Mouse (Mus musculus) cerebellum, adult 11 months (tissue): ENCODE data around the gene Ccdc187.

Experiments used
- DNase-seq: peaks from one replicate; pipeline ENCODE4 v3.0.0; 2022

Gene Ccdc187

DNA sequence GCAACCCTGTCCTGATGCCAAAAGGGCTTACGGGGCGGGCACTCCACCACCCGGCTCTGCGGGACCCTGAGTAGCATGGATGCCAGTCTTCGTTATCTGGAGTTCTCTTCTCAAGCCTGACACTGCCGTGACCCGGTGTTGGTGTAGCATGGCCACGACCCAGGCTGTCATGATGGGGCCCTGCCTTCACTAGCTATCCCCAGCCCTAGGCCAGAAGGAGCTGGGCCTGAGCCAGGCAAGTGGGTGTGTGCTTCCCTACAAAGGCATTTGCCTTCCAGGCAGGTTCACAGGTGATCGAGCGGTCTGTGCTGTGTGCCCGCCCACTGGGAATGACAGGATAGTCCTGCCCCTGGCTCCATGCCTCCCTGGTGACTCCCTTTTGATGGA, 21.6 kb upstream of the Ccdc187 start:
- DNase-seq, result peak; percentile 82

DNA sequence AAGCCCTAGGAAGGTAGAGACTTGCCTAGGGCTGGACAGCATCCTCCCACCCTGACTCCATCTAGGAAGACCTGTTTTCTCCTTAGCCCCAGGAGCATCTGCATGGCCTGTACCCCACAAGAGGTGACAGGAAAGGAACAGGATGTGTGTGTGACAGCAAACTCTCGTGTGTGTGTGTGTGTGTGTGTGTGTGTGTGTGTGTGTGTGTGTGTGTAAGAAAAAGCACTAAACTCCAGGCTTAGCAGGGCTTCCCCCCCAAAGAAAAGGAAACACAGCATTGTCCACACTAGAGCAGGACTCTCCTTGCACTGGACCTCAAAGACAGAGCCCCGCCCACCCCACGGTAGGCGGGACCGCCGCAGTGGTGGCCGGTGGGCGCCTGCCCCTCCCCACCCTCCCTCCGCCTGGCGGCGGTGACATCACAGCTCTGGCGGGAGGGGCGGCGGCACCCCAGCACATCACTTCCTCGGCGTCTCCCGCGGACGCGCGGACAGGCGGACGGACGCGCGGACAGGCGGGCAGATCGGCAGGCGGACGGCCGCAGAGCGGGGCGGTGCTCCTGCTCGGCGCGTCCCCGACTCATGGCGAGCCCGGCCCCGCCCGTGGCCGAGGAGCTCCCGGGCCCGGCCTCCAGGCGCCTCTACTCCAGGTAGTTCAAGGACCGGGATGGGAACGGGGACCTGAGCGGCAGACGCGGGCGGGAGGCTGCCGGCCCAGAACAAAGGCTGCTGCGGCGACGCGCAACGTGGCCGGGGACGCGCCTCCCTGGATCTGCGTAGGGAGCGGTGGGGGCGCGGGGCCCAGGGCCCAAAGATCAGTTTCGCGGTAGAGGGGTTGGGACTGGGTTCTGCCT, 20.9 kb upstream of the Ccdc187 start, which contains the start of gene Gpsm1:
Gpsm1 (plus strand) TSS at position 444 of the 853 bp plus-strand sequence.
- DNase-seq, result peak; percentile 81

DNA sequence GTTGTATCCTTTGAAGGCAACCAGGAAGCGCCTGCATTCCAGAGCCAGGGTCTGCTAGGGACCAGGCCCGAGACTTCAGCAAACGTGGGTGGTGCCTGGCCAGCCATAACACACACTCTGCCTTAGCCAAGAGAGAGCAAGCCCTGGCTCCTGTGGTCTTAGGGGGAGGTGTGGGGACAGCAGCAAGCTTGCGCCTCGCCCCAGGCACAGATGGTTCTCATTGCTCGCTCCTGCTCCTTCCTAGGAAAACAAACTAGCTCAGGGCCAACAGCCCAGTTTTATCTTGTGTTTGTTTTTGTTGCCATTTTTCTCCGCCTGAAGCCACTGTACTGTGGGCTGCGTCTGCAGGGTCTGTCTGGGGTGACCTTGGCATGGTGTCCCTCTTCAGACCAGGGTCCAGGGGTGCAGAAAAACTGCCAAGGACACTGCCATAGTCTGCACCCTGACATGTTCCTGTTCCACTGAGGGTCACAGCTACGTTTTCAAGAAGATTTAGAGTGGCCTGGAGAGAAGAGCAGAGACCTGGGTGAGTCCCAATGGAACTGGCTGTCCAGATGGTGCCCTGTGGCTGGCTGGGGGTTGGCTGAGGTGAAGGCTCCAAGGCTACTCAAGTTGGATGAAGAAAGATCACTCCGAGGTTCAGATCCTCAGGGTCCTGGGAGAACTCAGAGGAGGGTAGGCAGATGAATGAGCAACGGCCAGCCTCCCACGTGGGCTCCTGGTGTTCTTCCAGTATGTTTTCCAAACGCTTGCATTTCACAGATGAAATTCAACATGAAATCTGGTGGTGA, 20.1 kb upstream of the Ccdc187 start:
- DNase-seq, result peak; percentile 86

DNA sequence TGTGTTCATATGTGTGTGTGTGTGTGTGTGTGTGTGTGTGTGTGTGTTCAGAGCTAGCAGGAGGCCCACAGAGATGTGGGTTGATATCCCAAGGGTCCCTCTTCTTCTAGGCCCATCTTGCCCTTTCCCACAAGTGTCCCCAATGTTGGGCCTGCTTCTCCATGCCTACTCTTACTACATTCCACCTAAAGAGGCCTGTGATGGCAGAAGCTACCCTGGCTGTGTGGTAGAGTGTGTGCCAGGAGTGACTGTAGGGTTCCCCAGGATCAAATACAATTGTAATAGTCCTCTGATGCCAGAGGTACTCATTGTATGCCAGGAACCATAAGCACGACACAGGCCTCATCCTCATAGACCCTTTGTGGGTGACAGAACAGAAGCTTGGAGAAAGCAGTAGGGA, 19.0 kb upstream of the Ccdc187 start:
- DNase-seq, result no peak

DNA sequence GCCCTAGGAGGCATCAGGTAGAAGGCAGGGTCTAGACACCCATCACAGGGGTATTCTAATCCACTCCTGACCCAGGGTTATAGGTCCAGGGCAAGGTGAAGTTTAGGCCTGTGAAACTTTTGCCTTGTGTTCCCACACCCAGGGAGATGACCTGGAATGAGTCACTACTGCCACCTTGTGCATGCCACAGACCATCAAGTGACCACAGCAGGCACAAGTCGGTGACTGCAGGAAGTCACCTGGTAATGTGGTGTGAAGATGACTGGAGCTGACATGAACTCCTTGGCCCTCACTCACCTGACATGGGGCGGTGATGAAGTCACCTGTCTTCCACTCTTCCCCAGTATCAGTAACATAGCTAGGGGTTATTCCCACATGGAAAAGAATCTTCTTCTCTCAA, 18.5 kb upstream of the Ccdc187 start:
- peak; percentile 48 for DNase-seq

DNA sequence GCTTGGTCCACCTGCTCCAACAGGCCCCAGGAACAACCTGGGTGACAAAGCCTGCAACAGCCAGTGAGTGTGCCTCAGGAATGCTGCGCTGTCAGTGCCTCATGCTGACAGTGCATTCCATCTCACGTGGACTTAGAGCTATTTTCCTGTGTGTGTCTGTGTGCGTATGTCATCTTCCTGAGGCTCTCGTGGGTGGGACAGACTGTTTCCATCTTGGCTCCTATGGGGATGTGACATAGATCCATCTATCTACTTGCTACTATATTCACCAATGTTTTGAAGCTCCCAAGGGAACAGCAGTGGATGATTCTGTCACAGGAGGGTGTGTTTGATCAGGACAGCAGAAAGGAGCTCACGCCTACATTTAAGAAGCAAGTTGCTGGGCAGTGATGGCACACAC, 17.6 kb upstream of the Ccdc187 start:
- DNase-seq, result no peak

DNA sequence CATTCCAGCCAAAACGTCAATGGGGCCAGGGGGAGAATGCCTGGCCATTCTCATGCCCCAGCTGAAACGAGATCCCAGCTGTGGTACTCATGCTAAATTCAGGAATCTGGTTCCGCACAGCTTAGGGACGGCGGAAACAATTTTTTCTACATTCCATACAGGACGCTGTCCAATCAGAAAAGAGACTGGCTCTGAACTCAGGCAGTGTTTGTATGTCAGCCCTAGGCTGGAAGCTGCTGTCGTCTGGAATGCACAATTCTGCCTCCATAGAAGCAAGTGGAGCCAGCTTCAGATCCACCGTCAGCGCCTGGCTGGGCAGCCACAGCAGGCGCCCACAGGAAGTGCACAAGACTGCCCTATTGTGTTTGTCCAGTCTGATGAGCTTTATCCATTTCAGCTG, 15.4 kb upstream of the Ccdc187 start:
- no peak for DNase-seq

DNA sequence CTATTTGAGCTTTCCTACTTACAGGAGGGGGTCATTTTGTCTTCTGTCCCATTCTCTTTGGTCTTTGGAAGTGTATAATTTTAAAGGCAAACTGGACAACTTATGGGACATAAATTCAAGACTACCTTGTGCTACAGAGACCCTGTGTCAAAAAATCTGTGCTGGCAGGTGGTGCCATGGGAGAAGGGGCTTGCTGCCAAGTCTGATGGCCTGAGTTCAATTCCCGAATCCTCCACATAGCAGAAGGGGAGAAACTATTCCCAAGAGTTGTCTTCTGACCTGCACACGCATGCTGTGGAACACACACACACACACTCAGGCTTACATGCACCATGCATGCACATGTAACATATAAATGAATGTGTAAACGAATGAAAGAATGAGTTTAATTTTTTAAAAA, 12.3 kb upstream of the Ccdc187 start:
- no peak for DNase-seq

DNA sequence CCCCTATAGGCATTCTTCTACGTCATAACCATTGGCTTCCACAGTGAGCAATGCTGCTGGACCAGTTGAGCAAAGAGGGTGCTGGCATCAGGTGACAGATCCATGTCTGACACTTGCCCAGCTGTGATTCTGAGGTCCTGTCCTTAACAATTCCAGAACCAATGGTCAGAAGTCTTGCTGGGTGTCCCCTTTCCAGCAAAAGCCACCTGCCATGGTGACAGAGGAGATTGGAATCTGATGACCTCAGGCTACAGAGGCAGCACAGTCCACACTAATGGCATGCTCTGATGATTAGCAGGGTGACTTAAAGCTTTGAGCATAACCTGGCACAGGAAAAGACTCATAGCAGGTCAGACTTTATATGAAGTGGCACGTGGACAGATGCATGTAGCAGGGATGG, 11.2 kb upstream of the Ccdc187 start:
- DNase-seq, result no peak

DNA sequence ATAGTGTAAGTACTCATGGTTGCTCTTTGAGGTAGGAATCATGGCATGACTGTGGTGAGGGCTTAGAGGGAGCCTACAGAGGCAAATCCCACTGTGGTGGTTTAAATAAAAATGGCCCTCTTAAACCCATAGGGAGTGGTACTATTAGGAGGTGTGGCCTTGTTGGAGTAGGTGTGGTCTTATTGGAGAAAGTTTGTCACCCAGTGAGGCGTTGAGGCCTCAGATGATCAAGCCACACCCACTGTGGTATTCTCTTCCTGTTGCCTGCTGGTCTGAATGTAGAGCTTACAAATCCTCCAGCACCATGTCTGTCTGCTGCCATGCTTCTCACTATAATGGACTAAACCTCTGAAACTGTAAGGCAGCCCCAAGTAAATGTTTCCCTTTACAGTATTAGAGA, 10.4 kb upstream of the Ccdc187 start:
- no peak for DNase-seq

DNA sequence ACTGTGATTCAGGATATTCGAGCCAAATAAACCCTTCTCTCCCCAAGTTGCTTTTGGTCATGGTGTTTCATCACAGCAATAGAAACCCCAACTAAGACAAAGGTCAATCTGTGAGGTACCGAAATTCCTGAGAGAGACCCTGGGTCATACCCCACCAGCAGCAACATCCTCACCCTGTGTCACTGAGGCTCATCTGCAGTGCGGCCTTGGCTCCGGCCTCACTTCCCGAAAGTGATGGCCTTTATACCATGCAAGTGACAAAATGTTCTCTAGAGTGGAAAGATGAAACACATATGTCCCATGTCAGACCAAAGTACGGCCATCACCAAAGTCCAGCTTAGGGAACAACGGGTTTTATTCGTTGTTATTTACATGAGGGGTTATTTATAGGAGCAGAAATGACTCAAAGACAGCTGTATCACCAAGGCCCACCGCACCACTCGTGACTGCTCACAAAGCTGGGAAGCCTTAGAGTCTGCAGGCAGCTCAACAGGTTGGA, 7.7 kb upstream of the Ccdc187 start:
- DNase-seq, result no peak

DNA sequence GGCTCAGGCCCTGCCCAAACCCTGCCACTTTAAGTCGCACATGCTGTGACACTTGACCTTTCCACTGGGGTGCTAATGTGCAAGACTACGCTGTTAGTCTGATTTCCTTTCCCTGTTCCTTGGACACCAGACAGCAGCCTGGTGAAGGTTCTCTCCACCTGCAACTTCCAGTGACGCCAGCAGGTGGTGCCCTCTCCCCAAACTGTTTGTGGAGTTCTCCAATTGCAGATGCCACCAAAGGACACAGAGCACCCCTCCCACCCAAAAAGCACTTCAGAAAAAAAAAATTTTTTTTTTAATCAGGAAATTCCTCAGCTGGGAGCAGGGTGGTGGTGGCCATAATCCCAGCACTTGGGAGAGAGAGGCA, 6.4 kb upstream of the Ccdc187 start:
- peak; percentile 91 for DNase-seq

DNA sequence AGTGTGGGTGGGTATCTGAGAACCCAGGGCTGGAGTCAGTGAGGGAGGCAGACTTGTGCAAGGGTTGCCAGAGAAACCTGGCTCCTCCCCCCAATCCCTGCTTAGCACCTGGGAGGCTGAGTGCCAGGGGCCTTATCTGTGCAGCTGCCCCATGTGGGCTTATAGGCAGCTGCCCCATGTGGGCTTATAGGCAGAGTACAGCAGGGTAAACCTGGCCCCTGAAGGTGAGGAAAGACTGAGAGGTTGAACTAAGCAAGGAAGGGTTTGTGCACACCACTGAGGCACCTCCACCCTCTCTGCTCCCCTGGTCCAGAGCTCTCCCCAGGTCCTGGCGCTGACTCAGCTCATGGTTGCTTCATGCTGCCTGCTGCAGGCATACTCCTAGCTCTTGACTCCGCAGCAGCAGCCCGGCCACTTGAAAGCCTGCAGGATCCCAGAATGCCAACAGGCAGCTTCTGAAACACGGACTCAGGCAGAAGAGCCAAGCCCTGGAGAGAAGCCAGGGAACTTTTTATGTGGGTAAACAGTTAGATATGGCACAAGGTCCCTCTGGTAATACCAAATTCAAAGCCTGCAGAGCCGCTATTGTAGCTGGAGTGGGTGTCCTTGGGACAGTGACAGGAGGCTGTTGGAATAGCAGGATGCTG, 5.9 kb upstream of the Ccdc187 start:
- peak; percentile 59 for DNase-seq

DNA sequence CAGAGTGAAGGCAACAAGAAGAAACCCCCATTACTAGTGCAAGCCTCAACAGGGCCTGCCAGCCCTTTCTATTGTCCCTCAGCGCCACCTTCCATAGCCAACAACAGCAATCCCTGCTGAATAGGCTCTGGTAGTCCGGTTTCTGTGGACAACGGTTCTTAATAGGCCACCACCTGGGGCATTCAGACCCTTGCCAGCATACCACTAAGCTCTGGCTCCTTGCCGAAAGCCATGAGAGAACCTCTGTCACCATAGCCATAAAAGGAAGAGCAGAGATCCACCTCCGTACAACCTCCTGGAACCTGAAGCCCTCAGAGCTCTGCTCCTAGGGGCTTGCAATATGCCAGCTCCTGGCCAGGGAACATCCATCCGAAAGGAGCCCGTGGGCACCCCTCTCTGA, 5.0 kb upstream of the Ccdc187 start:
- peak; percentile 70 for DNase-seq

DNA sequence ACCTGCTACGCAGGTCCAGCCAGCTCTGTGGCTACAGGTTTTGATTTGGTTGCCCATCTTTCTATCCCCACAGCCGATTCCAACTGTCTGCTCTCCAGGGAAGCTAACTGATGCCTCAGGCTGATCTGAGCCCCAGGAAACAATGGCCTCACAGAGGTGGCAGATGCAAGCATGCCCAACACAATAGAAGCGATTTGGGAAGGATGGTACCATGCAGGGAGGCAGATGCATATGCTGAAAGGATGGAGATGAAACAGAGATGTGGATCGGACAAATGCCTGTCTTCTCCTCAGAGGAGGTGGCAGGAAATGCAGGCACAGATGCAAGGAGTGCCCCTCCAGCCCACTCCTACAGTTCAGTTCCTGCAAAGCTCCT, 4.5 kb upstream of the Ccdc187 start:
- DNase-seq, result peak; percentile 30

DNA sequence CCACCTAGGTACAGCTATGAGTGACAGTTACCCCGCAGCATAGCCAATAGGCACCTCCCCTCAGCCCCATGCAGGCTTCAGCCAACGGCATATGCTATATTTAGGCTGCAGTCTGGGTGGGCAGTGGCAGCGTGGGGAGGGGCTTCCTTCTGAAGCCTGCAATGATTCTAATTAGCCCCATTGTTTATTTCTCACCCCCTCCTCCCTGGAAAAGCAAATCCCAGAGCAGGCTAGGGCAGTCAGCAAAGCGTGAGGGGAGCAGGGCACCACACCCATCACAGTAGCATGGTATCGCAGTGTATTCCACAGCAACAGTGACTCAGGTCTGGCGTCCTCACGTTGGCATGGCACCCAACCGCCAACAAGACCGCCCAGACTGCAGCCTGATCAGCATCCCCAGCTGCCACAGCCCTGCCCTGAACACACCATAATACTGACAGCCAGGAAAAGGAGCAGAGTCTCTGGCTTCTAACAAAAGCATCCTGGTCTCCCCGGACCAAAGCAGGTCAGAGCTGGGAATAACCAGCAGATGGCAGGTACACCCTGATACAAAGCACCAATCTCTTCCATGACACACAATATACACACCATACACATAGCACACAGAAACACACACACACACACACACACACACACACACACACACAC, 4.0 kb upstream of the Ccdc187 start:
- DNase-seq, result peak; percentile 47

DNA sequence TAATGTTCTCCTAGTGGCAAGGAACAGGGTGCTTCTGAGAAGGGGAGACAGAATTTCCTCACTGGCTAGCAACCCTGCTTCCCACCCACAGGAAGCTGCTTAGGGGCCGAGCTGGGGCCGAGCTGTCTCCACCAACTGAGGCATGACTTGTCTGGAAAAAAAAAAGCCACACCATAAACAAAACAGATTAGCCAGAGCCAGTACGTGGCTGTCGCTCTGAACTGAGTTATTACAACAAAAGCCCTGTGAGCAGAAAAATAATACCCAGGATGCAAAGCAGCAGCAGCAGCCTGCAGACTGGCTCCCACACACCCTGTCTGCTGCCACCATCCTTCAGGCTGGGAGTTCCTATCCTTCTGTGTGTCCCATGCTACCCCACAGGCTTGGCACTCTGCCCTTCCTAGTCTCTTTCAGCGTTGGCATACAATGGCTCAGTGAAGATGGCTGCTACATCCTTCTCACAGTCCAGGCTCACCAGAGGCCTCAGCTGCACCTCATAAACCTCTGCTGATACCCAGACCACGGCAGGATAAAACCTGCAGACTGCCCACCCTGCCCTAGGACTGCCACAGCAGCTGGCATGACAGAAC, 2.3 kb upstream of the Ccdc187 start:
- DNase-seq, result peak; percentile 31

DNA sequence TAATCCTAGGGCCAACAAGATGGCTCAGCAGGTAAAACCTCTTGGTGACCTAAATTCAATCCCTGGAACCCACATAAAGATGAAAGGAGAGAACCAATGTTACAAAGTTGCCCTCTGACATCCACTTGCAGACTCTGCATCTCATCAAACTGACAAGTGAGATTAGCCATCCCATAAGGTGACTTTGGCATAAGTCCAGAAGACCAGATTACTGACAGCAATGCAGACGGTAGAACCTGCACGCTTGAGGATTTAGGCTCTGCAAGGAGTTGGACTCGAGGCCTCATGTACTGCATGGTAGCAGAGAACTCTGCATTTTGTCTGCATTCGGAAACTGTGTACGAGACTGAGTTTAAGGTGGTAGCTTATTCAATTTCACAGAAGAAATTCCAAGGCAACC, 4.2 kb downstream of the Ccdc187 start:
- no peak for DNase-seq

DNA sequence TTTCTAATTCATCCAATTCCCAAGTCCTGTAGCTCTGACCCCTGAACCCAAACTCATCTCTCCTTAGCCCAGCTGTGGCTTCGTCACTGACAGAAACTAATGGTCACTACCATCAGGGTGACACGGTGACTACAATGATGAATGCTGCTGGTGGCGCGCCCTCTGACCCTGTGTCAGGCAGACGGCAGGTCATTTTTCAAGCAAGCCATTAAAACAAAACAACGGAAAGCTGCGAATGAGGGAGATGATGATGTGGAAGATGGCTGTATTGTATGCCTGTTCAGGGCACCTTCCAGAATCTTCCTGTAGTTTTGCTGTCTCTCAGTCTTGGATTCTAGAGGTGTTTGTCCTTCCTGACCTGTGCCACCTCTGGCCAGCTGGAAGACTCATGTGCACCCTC, 8.0 kb downstream of the Ccdc187 start:
- no peak for DNase-seq

DNA sequence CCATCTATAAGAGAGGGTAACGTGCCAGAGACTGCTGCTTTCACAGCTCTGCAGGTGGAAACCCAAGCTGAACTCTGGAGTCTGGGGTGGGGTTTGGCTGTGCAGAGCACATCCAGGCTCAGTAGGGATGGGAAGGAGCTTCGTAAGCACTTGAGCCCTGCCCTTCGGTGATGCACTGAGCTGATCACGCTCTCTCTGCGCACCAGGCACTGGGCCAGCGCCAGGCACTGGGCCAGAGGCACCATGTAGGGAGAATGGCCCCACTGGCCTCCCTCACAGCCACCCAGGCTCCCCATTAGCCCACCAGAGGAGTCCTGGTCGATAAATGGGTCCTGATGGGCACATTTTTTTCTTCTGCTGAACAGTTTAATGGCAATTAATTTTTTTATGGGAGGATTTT, 8.6 kb downstream of the Ccdc187 start:
- DNase-seq, result no peak

DNA sequence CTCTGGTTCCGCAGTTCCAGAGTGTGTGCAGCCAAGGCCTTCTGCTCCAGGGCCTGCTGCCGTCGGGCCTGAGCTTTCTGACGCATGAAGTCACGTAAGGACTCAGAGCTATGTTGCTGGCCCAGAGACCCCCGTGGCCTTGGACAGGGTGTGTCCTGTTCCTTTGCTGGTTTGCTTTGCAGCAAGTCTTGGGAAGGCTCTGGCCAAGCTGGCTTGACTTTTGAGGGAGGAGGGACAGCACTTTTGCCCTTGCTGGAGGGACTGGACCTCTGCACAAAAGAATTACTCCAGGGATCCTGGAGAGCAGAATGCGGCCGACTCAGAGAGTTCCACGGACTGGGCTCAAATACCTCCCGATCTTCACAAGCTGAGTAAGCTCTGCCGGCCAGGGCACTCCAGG, 13.8 kb downstream of the Ccdc187 start:
- DNase-seq, result no peak

DNA sequence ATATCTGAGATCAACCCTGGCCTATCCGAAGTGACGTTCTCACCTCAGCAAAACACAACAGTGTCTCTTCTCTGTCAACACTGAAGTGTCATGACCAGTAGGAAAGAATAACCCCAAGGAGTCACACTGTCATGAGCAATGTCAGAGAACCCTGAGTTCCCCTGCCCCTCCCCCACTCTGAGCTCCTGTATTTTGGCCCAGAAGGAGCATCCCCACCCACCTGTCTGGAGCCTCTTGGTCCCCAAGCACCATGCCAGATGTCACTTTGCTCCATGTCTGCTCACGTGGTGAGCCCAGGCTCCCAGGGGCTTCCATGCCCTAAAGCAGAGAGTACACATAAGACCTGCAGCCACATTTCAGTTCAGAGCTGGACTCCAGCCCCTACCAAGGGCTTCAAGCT, 14.6 kb downstream of the Ccdc187 start:
- no peak for DNase-seq

DNA sequence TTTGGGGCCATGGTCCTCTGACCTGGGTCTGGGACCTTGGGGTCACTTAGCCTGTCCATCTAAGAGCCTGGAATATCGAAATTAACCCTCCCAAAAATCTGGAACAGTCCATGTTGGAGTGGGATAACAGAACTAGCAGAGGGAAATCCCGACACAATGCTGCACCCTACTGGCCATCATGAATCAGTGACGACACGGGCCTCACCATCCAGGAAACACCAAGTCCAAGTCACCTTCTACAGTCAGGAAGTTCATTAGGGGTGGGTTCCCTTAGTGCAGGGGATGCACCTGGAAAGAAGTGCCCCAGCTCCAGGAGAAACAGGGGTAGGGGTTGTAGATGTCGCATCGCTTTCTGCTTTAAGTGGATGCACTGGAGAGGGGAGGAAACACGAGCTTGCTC, 20.7 kb downstream of the Ccdc187 start:
- peak; percentile 62 for DNase-seq
